Mouse (Mus musculus) kidney, postnatal 25 days (tissue): ENCODE results near the gene Fyb.

Experiments
- DNase-seq, 2 experiments: peaks; one replicate each; pipeline ENCODE4 v3.0.0; 2021; ENCODE audit warnings: mixed read lengths in 2 of 2

Fyb gene

DNA sequence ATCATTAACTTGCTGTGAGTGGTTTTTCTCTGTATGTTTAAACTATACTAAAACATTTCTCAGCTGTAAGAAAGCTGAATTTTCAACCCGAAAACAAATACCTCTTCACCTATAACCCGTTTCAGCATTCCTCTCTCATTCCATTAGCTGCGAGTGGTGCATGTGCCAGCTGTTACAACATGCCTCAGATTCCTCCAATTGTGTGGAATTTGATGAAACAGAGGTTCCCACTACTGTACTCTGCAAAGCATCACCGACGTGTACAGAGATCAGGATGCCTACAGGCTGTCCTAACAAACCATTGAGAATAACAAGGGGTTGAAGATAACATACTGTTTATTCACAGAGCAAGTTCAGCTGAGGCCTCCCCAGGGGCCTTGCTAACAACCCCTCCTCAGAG is 143.4 kb downstream of the Fyb start:
- DNase-seq = no peak

DNA sequence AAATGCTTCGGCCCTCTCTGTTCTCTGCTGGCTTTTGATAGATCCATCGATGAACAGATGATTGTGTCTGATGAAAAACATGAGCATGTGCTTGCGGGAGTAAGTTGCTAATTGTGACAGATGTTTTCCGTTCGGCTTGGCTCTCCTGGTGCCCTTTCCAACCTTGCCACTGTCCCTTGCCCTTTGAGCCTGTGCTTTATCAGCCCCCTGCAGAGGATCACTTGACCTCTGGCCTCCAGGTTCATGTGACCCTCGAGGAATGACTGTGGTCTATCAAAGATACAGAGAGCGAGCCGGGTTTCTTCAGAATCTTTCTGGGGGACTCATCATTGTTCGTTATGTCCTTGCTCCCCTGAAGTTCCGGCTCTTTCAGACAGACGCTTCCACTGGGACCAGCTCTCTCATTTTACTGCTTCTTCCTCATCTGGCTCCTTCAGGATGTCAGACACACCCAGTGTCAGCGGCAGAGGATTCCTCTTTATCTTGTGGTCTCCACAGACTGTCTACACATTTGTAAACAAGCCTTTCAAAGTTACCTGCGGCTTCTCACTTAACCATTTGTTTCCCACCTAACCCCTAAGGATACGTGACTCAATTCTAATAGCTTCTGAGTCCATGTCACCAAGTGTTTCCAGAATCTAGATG is 146.3 kb downstream of the Fyb start:
- no peak for DNase-seq

DNA sequence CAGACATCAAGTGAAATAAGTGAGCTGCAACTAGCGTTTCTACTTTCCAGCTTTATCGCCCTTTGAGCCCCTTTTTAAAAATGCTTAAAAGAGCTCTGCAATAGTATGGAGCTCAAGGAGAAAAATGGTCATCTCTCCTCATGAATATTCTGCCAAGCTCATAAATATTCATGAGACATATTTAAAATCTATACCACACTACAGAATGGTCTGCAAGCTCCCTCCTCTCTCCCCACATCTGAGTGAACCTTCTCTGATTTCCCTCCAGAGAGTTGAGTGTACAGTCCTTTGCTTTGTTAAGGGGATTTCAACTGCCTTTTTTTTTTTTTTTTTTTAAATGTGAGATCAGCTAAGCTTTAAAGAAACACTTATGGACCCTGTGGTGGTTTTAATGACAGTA is 155.8 kb downstream of the Fyb start:
- DNase-seq = no peak

DNA sequence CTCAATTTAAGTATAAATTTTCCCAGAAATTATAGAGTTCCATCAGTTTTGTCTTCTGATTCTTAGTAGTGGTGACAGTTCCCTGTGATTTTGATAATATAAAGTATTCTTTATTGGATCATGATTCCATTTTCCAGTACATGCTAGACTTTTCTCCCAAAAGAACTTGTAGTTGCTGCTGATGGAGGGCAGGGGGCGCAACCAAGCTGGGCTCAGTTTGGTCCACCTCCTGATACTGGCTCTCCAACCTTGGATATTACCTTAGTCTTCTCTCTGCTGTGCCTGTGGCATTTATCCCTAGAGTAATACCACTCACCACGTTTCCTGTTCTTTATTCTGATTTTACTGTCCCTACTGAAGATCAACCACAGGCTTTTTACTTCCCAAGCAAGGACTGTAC is 179.5 kb downstream of the Fyb start:
- DNase-seq = peak in 1 of 2 experiments; percentile 42

DNA sequence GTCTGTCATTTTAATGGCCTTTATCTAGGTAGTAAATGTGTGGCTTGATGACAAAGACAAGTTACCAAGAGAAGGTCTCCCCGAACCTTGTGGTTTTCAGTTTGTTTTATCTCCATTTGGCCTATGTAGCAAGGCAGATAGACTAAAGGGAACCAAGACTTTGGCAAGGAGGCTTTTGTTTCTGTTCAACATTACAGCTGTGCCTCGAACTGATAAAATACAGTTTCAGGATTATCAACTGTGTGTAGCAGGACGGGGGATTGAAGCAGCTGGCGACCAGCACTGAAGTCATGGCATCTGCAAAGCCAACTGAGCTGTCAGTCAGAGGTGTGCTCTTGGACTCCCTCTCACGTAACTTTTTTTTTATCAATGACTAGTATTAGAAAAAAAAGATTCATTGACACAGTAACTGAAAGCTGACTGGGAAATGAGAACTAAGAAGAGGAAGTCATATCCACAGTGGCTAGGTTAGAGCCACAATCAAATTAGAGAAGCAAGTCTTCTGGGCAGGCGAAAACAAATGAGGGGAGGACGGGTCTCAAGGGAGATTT is 182.8 kb downstream of the Fyb start:
- no peak for DNase-seq

DNA sequence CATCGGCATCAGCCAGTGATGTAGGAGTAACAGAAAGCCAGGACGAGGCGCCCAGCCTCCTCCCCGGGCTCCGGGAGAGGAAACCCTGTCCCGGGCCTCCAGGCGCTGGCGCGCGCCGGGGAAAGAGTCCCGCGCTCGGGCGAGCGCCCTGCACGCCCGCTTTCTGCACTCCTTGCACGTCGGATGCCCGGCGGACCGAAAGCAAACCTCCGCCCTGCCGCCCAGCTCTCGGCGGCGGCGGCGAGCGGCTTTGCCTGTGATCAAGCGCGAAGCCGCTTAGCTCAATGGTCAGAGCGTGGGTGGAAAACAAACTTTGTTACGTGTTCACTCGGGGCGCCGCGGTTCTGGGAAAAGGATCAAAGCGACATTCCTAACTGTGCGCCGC is 184.9 kb downstream of the Fyb start:
- peak; percentile 67 to 78 for DNase-seq

DNA sequence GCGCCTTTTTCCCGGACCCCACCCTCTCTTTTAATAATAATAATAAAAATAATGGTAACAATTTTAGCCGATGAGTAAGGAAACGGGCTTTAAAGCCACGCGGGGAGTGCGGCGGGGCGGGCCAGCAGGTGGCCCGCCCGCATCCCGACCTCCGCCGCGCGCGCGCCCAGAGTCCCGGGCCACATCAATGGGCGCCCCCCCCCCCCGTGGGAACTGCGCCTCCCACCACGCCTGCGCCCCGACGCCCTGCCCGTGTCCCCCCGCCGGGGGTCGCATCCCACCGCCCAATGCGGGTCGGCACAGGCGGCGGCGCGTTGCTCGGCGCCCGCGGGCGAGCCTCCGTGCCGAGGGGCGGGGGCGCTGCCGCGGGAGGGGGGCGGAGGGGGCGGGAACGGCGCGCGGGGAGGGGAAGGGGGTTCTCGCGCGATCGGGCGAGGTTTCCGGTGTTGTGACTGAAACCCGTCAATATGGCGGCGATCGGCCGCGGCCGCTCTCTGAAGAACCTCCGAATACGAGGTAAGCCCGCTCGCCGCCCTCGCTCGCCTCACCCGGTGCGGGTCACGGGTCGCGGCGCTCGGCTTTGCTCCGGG is 185.4 kb downstream of the Fyb start, which contains the start of gene Rictor:
TSS of gene Rictor (plus strand) at position 444 of the 590 bp plus-strand sequence.
- peak; percentile 92 to 93 for DNase-seq

DNA sequence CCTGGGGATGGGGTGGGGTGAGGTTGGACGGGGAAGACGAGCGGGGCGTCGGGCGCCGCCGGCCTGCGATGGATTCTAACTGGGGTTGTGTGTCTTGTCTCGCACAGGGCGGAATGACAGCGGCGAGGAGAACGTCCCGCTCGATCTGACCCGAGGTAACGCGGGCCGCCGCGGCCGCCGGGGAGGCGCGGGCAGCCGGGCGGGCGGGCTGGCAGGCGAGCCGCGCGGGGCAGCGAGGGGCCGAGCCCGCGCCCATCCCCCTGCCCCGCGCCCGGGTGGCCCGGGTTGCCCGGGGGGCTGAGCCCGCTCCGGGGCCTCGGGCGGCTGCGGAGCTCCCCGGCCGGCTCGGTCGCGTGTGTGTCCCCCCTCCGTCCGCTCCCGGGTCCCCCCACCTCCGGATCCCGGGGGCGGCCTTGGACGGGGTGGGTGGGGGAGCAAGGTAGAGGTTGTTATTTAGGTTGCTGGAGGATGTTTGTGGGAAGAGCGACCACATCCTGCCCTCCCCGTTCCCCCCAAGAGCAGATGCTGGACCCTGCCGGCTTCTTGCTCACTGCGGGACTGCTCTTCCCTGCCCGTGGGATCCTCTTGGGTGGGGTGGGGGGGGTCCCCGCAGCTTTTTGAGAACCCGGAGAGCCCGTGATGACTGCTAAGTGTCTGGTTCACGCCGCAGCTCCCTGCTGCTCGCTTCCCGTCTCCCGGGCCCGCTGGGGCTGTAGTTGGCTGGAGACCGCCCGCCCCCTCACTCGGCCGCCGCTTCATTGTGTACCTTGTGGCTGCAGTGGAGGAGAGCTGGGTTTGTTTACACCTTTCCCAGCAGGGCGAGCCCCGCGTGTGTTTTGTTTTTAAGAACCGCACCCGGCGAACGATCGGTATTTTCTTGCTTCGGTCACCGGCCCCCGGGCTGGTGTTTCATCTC is 186.1 kb downstream of the Fyb start:
- DNase-seq = peak; percentile 37 to 62

DNA sequence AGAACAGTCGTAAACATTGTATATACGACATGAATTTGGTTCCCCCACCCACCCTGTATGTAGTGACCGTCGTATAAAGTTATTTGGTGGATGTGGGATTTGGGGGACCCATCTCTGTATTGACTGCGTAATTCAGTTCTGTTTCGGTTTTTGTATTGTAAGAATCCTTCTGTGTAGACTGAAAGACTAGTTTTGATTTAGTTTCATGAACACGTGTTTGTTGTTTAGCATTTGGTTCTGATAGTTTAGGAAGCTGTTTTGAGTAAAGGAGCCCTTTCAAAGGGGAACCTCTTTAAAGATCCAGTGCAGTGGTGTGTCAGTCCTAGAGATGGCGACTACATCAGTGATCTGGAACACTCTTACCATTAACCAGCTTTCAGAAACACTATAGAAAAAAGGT is 187.0 kb downstream of the Fyb start:
- DNase-seq = no peak

DNA sequence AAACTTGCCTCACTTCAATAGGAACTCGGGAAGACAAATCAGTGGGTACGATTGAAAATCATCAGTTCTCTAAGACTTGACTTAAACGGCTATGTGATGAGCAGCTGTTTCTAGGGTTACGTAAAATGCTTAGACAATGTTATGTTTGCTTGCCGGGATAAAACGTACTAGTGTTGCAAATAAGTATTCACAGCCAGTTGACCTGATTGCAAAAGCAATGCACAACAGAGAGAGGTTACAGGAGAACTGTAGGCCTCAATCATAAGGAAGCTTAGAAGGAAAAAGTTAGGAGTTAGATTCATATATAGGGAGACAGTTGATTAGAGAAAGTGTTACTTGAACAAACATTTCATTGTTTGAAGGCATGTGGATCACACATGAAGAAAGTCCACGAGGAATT is 187.7 kb downstream of the Fyb start:
- no peak for DNase-seq

DNA sequence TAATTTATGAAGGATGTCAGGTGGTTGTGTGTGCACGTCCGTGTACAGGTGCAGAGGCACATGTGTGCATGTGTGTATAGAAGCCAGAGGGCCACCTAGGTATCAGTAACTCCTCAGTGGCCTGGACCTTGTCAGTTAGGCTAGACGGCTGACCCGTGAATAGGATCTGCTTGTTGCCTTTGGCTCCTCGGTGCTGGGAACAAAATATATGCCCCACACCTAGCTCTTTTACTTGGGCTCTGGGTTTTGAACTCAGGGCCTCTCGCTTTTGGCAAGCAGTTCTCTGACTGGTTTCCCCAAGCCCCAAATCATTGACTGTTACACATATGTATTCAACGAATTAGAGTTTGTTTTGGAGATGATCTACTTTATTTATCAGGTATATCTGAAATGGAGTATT is 188.6 kb downstream of the Fyb start:
- DNase-seq = no peak
